Mouse (Mus musculus): Measurements from ENCODE around the gene 2610028H24Rik. TPM values are rescaled to one million over a fixed set of nuclear protein-coding genes. Genes with fewer than 3 reads are reported as not detected.

The 2610028H24Rik gene
- total and polyA plus RNA-seq, 3 experiments: 0.10 to 0.15 TPM; not detected in 1

DNA sequence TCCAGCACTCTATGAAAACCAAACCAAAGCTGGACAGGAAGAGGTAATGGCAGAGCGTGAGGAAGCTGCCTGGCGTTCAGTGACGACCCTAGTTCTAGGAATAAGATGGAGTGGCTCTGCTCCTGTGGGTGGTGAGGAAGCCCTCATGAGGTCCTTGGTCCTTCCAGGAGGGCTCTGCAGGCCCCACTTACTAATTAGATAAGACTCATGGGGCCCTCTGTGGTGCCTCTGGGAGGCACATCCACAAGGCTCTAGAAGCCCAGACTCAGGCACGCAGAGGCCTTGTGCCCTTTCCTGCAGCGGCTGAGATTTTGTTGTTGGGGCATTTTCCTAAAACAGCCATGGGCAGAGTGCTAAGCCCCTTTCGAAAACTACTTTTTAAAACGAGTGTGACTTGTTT is 57.0 kb downstream of the 2610028H24Rik start:
- Histone ChIP-seq H3K4me1 (ENCODE audit: control insufficient read depth in 1 of 2, insufficient read depth in 2 of 2, low read length in 2 of 2) (no peaks in the 10 kb centered on the region), H3K27ac (ENCODE audit: control insufficient read depth, low read depth, low read length) (no peak overlapping the region), H3K4me3 (ENCODE audit: control insufficient read depth in 1 of 2, insufficient read depth in 1 of 2, low read depth in 2 of 2, low read length in 2 of 2) (no peak overlapping the region), H3K36me3 (ENCODE audit: control insufficient read depth in 1 of 2, insufficient read depth in 2 of 2, low read length in 2 of 2) (peaks cover 0 to 14% of the 10 kb centered on the region in 2 experiments; a peak in 2 of 4 replicates), H3K9ac (ENCODE audit: control insufficient read depth, low read depth, low read length, poor library complexity, severe bottlenecking) (no peak overlapping the region), H3K9me3 (replicated peaks; ENCODE audit: insufficient read depth, low read length) (no peaks in the 10 kb centered on the region), H3K27me3 (ENCODE audit: control insufficient read depth in 1 of 2, insufficient read depth in 2 of 2, low read length in 2 of 2) (no peaks in the 10 kb centered on the region), H3K79me2 (ENCODE audit: control insufficient read depth, insufficient read depth, low read length, poor library complexity) (no peaks in the 10 kb centered on the region)
- no peak for DNase-seq (ENCODE audit: low read depth, low spot score)
- TF ChIP-seq CHD1 (IDR thresholded peaks at IDR 0.05; ENCODE audit: low read depth, low read length) (no peak), ZNF384 (IDR thresholded peaks at IDR 0.05; ENCODE audit: low read depth, low read length) (peak; percentile 46; the same call in 1 of the 2 replicates)

Other genes with a start within 250 kb of the 2610028H24Rik start
- 6.7 and 6.8 TPM in 2 replicates for gene Prmt2, start 211.2 kb upstream of the 2610028H24Rik start, total RNA-seq (2012; rRNA removed)
- gene Prmt2, start 211.2 kb upstream of the 2610028H24Rik start, polyA plus RNA-seq (2012; ENCODE audit: insufficient read depth in 1 of 2, insufficient read length in 2 of 2, low read depth in 1 of 2, low replicate concordance in 2 of 2, missing spikeins in 1 of 2): 10 to 100 TPM in 1 of 2 experiments, not detected in 1; 12.6 TPM
- not detected in 2 replicates for gene S100b, start 195.2 kb upstream of the 2610028H24Rik start, total RNA-seq (2012; rRNA removed)
- not detected for gene S100b, start 195.2 kb upstream of the 2610028H24Rik start, polyA plus RNA-seq (2012; ENCODE audit: insufficient read depth in 1 of 2, insufficient read length in 2 of 2, low read depth in 1 of 2, low replicate concordance in 2 of 2, missing spikeins in 1 of 2)
- gene Dip2a, start 103.8 kb upstream of the 2610028H24Rik start, total RNA-seq (2012; rRNA removed): 2.6 and 2.8 TPM in 2 replicates
- 1 to 10 TPM in 1 of 2 experiments, not detected in 1; 5.7 TPM for gene Dip2a, start 103.8 kb upstream of the 2610028H24Rik start, polyA plus RNA-seq (2012; ENCODE audit: insufficient read depth in 1 of 2, insufficient read length in 2 of 2, low read depth in 1 of 2, low replicate concordance in 2 of 2, missing spikeins in 1 of 2)
- gene AC141477.1, start 8.6 kb upstream of the 2610028H24Rik start, total RNA-seq (2012; rRNA removed): not detected in 2 replicates
- gene AC141477.1, start 8.6 kb upstream of the 2610028H24Rik start, polyA plus RNA-seq (2012; ENCODE audit: insufficient read depth in 1 of 2, insufficient read length in 2 of 2, low read depth in 1 of 2, low replicate concordance in 2 of 2, missing spikeins in 1 of 2): under 1 TPM in 1 of 2 experiments, not detected in 1; 0.70 TPM
- 30.7 and 34.1 TPM in 2 replicates for gene Pcnt, start 6.3 kb upstream of the 2610028H24Rik start, total RNA-seq (2012; rRNA removed)
- 10 to 100 TPM; 36.4 to 51.3 TPM for gene Pcnt, start 6.3 kb upstream of the 2610028H24Rik start, polyA plus RNA-seq (2012; ENCODE audit: insufficient read depth in 1 of 2, insufficient read length in 2 of 2, low read depth in 1 of 2, low replicate concordance in 2 of 2, missing spikeins in 1 of 2)
- gene Mcm3ap, start 19.8 kb downstream of the 2610028H24Rik start, total RNA-seq (2012; rRNA removed): 38.1 and 39.6 TPM in 2 replicates
- gene Mcm3ap, start 19.8 kb downstream of the 2610028H24Rik start, polyA plus RNA-seq (2012; ENCODE audit: insufficient read depth in 1 of 2, insufficient read length in 2 of 2, low read depth in 1 of 2, low replicate concordance in 2 of 2, missing spikeins in 1 of 2): 10 to 100 TPM in 1 of 2 experiments, not detected in 1; 57.0 TPM
- 4.0 TPM in 2 replicates for gene Ybey, start 20.0 kb downstream of the 2610028H24Rik start, total RNA-seq (2012; rRNA removed)
- gene Ybey, start 20.0 kb downstream of the 2610028H24Rik start, polyA plus RNA-seq (2012; ENCODE audit: insufficient read depth in 1 of 2, insufficient read length in 2 of 2, low read depth in 1 of 2, low replicate concordance in 2 of 2, missing spikeins in 1 of 2): 1 to 10 TPM in 1 of 2 experiments, not detected in 1; 2.6 TPM
- gene Lss, start 82.5 kb downstream of the 2610028H24Rik start, total RNA-seq (2012; rRNA removed): 26.3 and 27.5 TPM in 2 replicates
- 10 to 100 TPM; 27.5 to 28.3 TPM for gene Lss, start 82.5 kb downstream of the 2610028H24Rik start, polyA plus RNA-seq (2012; ENCODE audit: insufficient read depth in 1 of 2, insufficient read length in 2 of 2, low read depth in 1 of 2, low replicate concordance in 2 of 2, missing spikeins in 1 of 2)
- gene Spatc1l, start 113.2 kb downstream of the 2610028H24Rik start, total RNA-seq (2012; rRNA removed): not detected in 2 replicates
- gene Spatc1l, start 113.2 kb downstream of the 2610028H24Rik start, polyA plus RNA-seq (2012; ENCODE audit: insufficient read depth in 1 of 2, insufficient read length in 2 of 2, low read depth in 1 of 2, low replicate concordance in 2 of 2, missing spikeins in 1 of 2): not detected
- gene Ftcd, start 126.6 kb downstream of the 2610028H24Rik start, total RNA-seq (2012; rRNA removed): not detected in 2 replicates
- not detected for gene Ftcd, start 126.6 kb downstream of the 2610028H24Rik start, polyA plus RNA-seq (2012; ENCODE audit: insufficient read depth in 1 of 2, insufficient read length in 2 of 2, low read depth in 1 of 2, low replicate concordance in 2 of 2, missing spikeins in 1 of 2)
- gene Col6a2, start 174.5 kb downstream of the 2610028H24Rik start, total RNA-seq (2012; rRNA removed): not detected in 2 replicates
- not detected for gene Col6a2, start 174.5 kb downstream of the 2610028H24Rik start, polyA plus RNA-seq (2012; ENCODE audit: insufficient read depth in 1 of 2, insufficient read length in 2 of 2, low read depth in 1 of 2, low replicate concordance in 2 of 2, missing spikeins in 1 of 2)

Data from MEL (cell line).